Mouse (Mus musculus) hindbrain, embryonic 11.5 days (tissue): ENCODE measurements around the gene Rasl10a. TPM values are rescaled to one million over a fixed set of nuclear protein-coding genes. Genes with fewer than 3 reads are reported as not detected.
"Not testable (repeated sequence)": the region's sequence is repeated elsewhere in the genome, so short reads cannot be mapped to it uniquely, and the experiment has no call there.

Experiments used
- ATAC-seq: fragments of 200-750 bp; cut with Nextera tagmentation; 2 replicates; pipeline ENCODE4 v1.8.0; 2017; ENCODE audit warnings: mild to moderate bottlenecking, moderate TSS enrichment, moderate library complexity; ENCODE audit not compliant: low FRiP score
- DNase-seq: peaks from one replicate; pipeline ENCODE4 v3.0.0-alpha.2; 2015; ENCODE audit warnings: low spot score
- H3K27ac ChIP-seq: fragments of 300-500 bp; sonication (generic); 2 replicates; pipeline ENCODE4 v1.5.1; 2014; ENCODE audit warnings: mild to moderate bottlenecking, low read depth, low read length
- H3K27me3 ChIP-seq: fragments of 300-500 bp; sonication (generic); 2 replicates; pipeline ENCODE4 v1.6.1; 2014; ENCODE audit warnings: mild to moderate bottlenecking, low read length, moderate library complexity, mixed read lengths; ENCODE audit not compliant: control insufficient read depth, insufficient read depth
- H3K36me3 ChIP-seq: fragments of 300-500 bp; sonication (generic); 2 replicates; pipeline ENCODE4 v1.6.1; 2014; ENCODE audit warnings: mild to moderate bottlenecking, low read length, moderate library complexity, mixed read lengths; ENCODE audit not compliant: control insufficient read depth, insufficient read depth
- H3K4me1 ChIP-seq: fragments of 300-500 bp; sonication (generic); replicated peaks from 2 replicates; pipeline ENCODE4 v1.6.1; 2014; ENCODE audit warnings: low read length, mixed read lengths; ENCODE audit not compliant: control insufficient read depth, insufficient read depth
- H3K4me2 ChIP-seq: fragments of 300-500 bp; sonication (generic); replicated peaks from 2 replicates; pipeline ENCODE4 v1.6.1; 2014; ENCODE audit warnings: mild to moderate bottlenecking, low read depth, low read length
- H3K4me3 ChIP-seq: fragments of 300-500 bp; sonication (generic); 2 replicates; pipeline ENCODE4 v1.5.1; 2014; ENCODE audit warnings: low read depth, low read length
- H3K9ac ChIP-seq: fragments of 300-500 bp; sonication (generic); 2 replicates; pipeline ENCODE4 v1.6.1; 2014; ENCODE audit warnings: low read depth, low read length
- H3K9me3 ChIP-seq: fragments of 300-500 bp; sonication (generic); 2 replicates; pipeline ENCODE4 v1.6.1; 2016; ENCODE audit warnings: low read length; ENCODE audit not compliant: control insufficient read depth
- WGBS: fragments of 180-500 bp; shearing (Covaris S2); extraction: QIAGEN DNeasy Blood & Tissue Kit; methylation state at CpG from one replicate; pipeline ENCODE4 v1.1.7; 2014; 5-methylcytosine and 5-hydroxymethylcytosine counted together
- polyA plus RNA-seq: library from polyadenylated mRNA; unstranded; fragments of >200 nt; fragmentation: Nextera tagmentation; extraction: Ambion mirVana; gene quantifications from 2 replicates; pipeline ENCODE4 v1.2.1, GENCODE M21; 2014

The Rasl10a gene
- polyA plus RNA-seq, 1 experiment from 2014 or later, result 0.46 TPM

DNA sequence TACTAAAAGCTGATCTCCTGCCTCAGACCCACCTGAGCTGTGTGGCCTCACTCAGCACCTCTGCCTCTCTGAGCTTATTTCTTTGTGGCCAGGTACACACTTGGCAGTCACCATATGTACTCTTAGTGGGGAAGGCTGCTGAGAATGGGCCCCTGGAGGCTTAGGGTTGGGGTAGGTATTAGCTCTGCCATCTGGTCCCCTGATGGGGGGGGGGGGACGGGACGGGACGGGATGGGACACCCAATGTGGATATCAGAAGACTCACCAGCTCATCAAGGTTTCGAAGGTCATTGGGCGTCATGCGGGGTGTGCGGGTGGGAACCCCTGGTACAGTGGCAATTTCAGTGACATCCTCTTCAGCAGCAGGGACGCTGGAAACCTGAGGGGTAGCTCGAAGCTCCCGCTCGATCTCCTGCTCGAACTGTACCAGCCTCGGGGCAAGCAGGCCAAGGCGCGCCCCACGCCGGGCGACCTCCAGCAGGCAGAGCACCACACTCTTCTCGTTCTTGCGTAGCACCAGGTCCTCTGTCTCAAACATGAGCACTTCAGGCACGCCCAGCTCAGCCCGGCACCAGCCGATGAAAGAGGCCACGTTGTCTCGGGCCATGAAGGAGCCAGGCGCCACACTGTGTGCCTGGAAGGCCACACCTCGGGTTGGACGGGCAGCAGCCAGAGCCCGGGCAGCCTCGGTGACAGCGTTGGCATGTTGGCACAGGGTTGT lies 5.8 kb downstream of the Rasl10a start:
- H3K27me3 ChIP-seq, result peaks cover 56% of the 10 kb centered on the region
- H3K4me1 ChIP-seq, result peaks cover 21% of the 10 kb centered on the region
- H3K9ac ChIP-seq, result 0 out of 2 replicates have a peak overlapping the region, but pooled peaks have one; percentile 15
- peak overlapping the region; percentile 57; the same call in 1 of the 2 replicates for H3K4me2 ChIP-seq
- peaks cover 5% of the 10 kb centered on the region for H3K36me3 ChIP-seq
- H3K4me3 ChIP-seq, result peak overlapping the region; percentile 48; the same call in 1 of the 2 replicates
- 53% methylated on average over 30 of the region's 31 CpGs for WGBS
- DNase-seq (no peak), ATAC-seq (no peak)
- no peak overlapping the region for H3K27ac ChIP-seq
- H3K9me3 ChIP-seq, result no peaks in the 10 kb centered on the region

DNA sequence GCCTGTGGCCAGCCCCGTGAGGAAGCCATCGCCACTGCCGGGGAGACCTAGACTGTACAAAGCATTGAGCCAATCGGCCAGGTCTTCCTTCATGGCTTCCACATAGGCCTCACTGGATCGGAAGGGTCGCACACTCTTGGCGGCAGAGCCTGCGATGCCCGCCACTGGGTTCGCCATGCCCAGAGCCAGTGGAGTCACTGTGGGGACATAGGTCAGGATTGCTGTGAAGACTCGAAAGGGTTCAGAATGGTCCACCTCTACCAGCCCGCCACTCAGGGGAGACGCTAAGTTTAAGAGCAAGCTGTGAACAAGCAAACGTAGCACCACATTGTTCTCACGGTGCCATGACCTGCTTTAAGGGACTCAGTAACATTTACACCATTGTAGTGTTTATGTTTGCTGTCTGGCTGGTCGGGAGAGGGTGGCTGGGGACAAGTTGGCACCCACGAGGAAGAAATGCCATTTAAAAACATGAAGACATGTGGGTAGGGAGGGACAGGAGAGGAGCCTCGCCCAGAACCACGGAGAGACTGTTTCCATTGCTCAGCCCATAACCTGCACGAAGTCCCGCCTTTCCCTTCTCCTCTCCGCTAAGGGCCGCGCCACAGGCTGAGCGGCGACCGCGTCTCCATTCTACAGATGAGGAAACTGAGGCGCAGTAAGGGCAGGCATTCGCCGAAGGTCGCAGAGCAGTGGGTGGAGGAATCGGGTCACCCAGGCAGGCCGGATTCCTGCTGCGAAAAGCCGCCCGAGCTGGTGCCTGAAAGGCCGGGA lies 6.5 kb downstream of the Rasl10a start:
- Histone ChIP-seq H3K9me3 (no peaks in the 10 kb centered on the region), H3K4me2 (peak overlapping the region; percentile 57), H3K36me3 (peaks cover 13% of the 10 kb centered on the region), H3K27ac (no peak overlapping the region), H3K4me3 (peak overlapping the region; percentile 48), H3K9ac (peak overlapping the region; percentile 59), H3K4me1 (peaks cover 21% of the 10 kb centered on the region), H3K27me3 (peaks cover 48% of the 10 kb centered on the region)
- WGBS, result 14% methylated on average over 38 of the region's 38 CpGs
- DNase-seq (peak; percentile 34), ATAC-seq (no peak)

DNA sequence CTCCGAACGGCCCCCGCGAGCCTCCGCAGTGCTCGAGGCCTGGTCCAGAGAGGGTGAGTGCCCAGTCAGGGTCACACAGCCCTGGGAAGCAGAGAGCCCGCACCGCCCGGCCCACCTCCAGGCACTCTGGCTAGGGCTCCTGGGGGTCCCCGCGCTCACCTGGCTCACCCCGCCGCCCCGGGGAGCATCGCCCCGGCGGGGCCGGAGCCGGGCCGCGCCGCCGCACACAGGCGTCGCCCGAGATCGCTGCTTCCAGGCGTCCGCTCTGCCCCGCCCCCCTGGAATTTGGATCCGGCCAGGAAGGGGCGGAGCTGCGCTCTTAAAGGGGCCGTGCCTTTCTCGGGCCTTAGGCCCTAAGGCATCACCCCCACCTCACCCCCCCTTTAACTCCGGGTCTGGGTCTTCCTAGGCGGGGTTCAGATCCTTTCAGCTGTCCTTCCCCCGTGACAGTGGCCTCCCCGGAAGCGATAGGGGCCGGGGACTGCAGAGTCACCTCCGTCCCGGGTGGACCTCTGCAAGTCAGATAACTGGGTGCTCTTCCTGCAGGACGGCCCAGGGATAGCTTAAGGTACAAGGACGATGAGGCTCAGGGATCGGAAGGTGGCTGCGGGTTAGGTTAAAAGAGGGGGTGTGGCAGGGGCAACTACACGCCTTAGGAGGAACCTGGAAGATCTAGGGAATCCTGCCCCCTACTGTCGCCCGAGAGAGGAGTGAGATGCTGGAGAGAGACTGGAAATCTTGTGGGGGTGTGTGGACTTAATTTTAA lies 7.3 kb downstream of the Rasl10a start, which contains the start of gene Gas2l1:
Gene Gas2l1, minus strand, starts transcription at position 272 of the 766 bp plus-strand sequence.
- ATAC-seq (peak; percentile 82), DNase-seq (peak; percentile 93)
- peaks cover 40% of the 10 kb centered on the region for H3K27me3 ChIP-seq
- H3K4me1 ChIP-seq, result peaks cover 19% of the 10 kb centered on the region
- peak within 1 kb of the TSS; percentile 59 for H3K9ac ChIP-seq
- no peak within 1 kb of the TSS for H3K27ac ChIP-seq
- H3K9me3 ChIP-seq, result no peaks in the 10 kb centered on the region
- peak within 1 kb of the TSS; percentile 48 for H3K4me3 ChIP-seq
- WGBS, result under 1% methylated on average over 29 of the region's 50 CpGs
- H3K36me3 ChIP-seq, result peaks cover 13% of the 10 kb centered on the region
- peak within 1 kb of the TSS; percentile 57 for H3K4me2 ChIP-seq

DNA sequence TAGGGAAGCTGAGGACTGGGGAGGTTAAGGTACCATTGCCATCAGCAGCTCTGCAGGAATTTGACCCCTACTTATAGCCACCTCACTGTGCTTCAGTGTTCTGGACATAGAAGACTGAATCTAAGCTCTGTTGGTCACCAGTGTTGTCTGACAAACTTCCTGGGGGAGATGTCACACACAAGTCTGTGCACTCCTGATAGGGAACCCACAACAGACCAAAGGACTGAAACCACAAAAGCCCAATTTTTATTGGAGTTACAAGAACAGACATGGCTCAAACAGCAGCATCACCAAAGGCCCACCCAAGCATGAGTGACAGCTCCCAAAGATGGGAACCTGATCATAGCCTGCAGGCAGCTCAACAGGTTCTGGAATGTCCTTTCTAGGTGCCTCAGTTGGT lies 9.1 kb downstream of the Rasl10a start:
- Histone ChIP-seq H3K9me3 (no peaks in the 10 kb centered on the region), H3K4me2 (no peak overlapping the region), H3K27me3 (peaks cover 25% of the 10 kb centered on the region), H3K4me3 (no peak overlapping the region), H3K36me3 (peaks cover 19% of the 10 kb centered on the region), H3K27ac (no peak overlapping the region), H3K4me1 (peaks cover 7% of the 10 kb centered on the region; the same call in 1 of the 2 replicates), H3K9ac (no peak overlapping the region)
- DNase-seq, result no peak
- ATAC-seq, result no peak

DNA sequence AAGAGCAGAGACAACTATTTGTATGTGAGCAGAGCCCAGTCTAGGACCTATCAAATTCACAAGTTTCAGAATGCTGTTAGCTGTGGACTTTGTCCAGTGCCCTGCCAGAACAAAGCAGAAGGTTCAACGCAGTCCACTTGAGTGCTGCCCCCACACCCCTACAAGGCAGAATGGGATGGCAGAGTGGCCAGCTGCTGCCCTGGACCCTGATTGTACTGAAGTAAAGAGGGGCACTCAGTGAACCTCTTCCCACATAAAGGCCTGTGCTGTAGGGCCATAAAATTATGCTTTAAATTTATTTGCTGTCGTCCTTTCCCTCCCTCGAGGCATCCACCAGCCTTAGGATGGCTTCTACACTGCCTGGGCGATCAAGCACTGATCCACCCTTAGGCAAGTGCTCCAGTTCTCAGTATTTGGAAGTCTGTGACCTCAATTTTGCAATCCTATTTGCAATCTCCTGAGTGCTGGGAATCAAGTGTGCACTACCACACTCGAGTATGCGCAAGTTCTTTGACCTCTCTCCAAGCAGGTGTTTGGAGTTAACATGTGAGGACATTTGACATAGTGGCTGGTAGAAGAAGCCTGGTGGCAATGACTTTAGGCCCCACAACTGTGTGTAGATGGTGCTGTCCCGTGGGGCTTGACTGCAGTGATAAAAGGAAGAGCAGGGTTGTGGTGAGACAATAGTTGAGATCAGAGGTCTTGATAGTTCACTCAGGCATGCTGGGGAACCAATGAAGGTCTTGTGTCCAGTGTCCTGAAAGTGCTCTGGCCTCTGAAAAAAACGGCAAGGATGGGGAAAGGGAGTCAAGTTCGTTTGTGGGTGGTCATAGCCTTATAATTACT lies 10.4 kb downstream of the Rasl10a start:
- DNase-seq, result no peak
- H3K27me3 ChIP-seq, result peaks cover 12% of the 10 kb centered on the region
- peaks cover 28% of the 10 kb centered on the region for H3K36me3 ChIP-seq
- no peaks in the 10 kb centered on the region; the same call in 1 of the 2 replicates for H3K4me1 ChIP-seq
- H3K4me2 ChIP-seq, result no peak overlapping the region
- no peak overlapping the region for H3K4me3 ChIP-seq
- no peak for ATAC-seq
- WGBS, result 85% methylated on average over 9 of the region's 9 CpGs
- no peak overlapping the region for H3K9ac ChIP-seq
- no peak overlapping the region for H3K27ac ChIP-seq
- no peaks in the 10 kb centered on the region for H3K9me3 ChIP-seq

DNA sequence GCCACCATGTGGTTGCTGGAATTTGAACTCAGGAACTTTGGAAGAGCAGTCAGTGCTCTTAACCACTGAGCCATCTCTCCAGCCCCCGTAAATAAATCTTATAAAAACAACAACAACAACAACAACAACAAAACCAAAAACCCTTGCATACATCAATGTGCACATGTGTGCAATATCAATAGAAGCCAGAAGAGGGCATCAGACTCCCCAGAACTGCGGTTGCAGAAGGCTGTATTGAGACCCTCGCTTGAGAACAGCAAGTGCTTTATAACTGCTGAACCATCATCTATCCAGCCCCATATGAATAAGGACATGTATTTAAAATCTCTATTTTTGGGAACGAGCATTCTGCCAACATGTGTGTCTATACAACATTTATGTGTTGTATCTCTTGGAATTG lies 17.0 kb downstream of the Rasl10a start:
- H3K4me3 ChIP-seq, result no peak overlapping the region
- no peaks in the 10 kb centered on the region for H3K9me3 ChIP-seq
- no peaks in the 10 kb centered on the region for H3K27me3 ChIP-seq
- no peaks in the 10 kb centered on the region for H3K4me1 ChIP-seq
- no peak overlapping the region for H3K9ac ChIP-seq
- peaks cover 18% of the 10 kb centered on the region for H3K36me3 ChIP-seq
- no peak overlapping the region for H3K4me2 ChIP-seq
- ATAC-seq (no peak), DNase-seq (peak; percentile 57)
- 81% methylated on average over 4 of the region's 4 CpGs for WGBS
- H3K27ac ChIP-seq, result no peak overlapping the region

DNA sequence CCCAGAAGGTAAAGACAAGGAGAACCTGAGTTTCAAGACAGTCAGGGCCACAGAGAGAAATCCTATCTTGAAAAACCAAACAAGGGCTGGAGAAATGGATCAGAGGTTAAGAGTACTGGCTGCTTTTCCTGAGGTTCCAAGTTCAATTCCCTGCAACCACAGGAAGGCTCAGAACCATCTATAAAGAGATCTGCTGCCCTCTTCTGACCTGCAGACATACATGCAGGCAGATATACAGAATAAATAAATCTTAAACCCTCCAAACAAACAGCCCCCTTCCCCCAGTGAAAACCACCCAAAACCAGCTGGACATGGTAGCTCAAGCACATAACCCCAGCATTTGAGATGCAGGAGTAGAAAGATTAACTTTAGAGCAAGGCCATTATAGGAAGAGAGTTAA lies 17.8 kb downstream of the Rasl10a start:
- DNase-seq, result no peak
- peaks cover 18% of the 10 kb centered on the region for H3K36me3 ChIP-seq

DNA sequence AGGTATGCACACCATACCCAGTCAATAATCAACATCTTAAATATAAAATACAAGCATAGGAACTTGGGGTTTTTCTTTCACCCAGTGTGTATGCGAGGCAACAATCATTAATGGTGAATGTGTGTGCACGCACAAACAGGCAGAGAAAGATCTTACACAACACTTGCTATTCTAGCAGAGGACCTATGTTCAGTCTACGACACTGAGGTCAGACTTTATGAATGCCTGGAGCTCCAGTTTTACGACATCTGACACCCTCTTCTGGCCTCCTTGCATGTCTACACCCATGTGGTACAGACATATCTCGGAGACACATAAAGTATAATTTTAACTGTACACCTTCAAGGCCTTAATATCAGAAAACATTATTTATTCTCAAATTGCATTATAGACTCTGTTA lies 18.9 kb downstream of the Rasl10a start:
- not testable (repeated sequence) for H3K9ac ChIP-seq, H3K9me3 ChIP-seq, H3K27me3 ChIP-seq, ATAC-seq, DNase-seq, H3K4me3 ChIP-seq, H3K4me2 ChIP-seq, H3K4me1 ChIP-seq, H3K27ac ChIP-seq
- WGBS, result 84% methylated on average over 4 of the region's 5 CpGs
- H3K36me3 ChIP-seq, result peaks cover 17% of the 10 kb centered on the region

More for the DNA sequence above, 17.8 kb downstream of the Rasl10a start:
- Histone ChIP-seq H3K9ac (no peak overlapping the region), H3K9me3 (no peaks in the 10 kb centered on the region), H3K27me3 (no peaks in the 10 kb centered on the region), H3K27ac (no peak overlapping the region), H3K4me1 (no peaks in the 10 kb centered on the region), H3K4me2 (no peak overlapping the region), H3K4me3 (no peak overlapping the region)
- no peak for ATAC-seq
